Mouse (Mus musculus): ENCODE measurements at regions not wholly inside any gene's neighbourhood (a gene's known extent, or its start where the extent isn't known, plus 50 kb on each side); places are given as distances from the start of the nearest gene placed in this dataset.

GRCm38 (mm10) chr11:31729728-31730127, 58.0 kb upstream of the Bod1 start:
- TF ChIP-seq POLR2A (IDR thresholded peaks at IDR 0.05; ENCODE audit: extremely low read depth, insufficient read depth, low read length) (no peak), CTCF (IDR thresholded peaks at IDR 0.05; ENCODE audit: extremely low read depth, insufficient read depth, low read length) (no peak)
